Mouse (Mus musculus) megakaryocyte, embryonic 14.5 days (primary cell): ENCODE data around the gene Zmat5. TPM values are rescaled to one million over a fixed set of nuclear protein-coding genes. Genes with fewer than 3 reads are reported as not detected.

Experiments
- H3K27me3 ChIP-seq: replicated peaks from 2 replicates; pipeline ENCODE3; 2012; ENCODE audit warnings: inconsistent platforms
- H3K36me3 ChIP-seq: replicated peaks from 2 replicates; pipeline ENCODE3; 2012; ENCODE audit warnings: low read length, inconsistent platforms, mixed read lengths
- H3K4me1 ChIP-seq: 2 replicates; pipeline ENCODE4 v1.6.1; 2012; ENCODE audit warnings: inconsistent platforms
- H3K4me3 ChIP-seq: replicated peaks from 2 replicates; pipeline ENCODE3; 2012; ENCODE audit warnings: moderate library complexity, mild to moderate bottlenecking, inconsistent platforms
- H3K9me3 ChIP-seq: 2 replicates; pipeline ENCODE4 v1.6.1; 2012; ENCODE audit warnings: inconsistent platforms
- FLI1 ChIP-seq: IDR thresholded peaks from 2 replicates; pipeline ENCODE4 v1.6.1; 2012; ENCODE audit warnings: low read length, inconsistent platforms, mixed read lengths
- GATA1 ChIP-seq: IDR thresholded peaks from 3 replicates; pipeline ENCODE4 v1.6.1; 2012; ENCODE audit warnings: mixed read lengths, low read length, inconsistent platforms, borderline replicate concordance
- polyA plus RNA-seq: library from polyadenylated mRNA; stranded (reverse); fragments of >175 nt; gene quantifications from 2 replicates; pipeline ENCODE4 v1.2.3, GENCODE M21; 2012; ENCODE audit warnings: low replicate concordance; ENCODE audit not compliant: insufficient read depth

Zmat5 gene
- polyA plus RNA-seq, 1 experiment, result 75.1 TPM

GRCm38 (mm10) chr11:4712822-4713221 is 8.3 kb downstream of the Zmat5 start:
- peaks cover 5% of the 10 kb centered on the region for H3K36me3 ChIP-seq
- no peaks in the 10 kb centered on the region for H3K27me3 ChIP-seq
- H3K4me1 ChIP-seq, result peaks cover 12% of the 10 kb centered on the region
- H3K9me3 ChIP-seq, result no peaks in the 10 kb centered on the region
- no peak for TF ChIP-seq GATA1
- no peak for TF ChIP-seq FLI1
- no peak overlapping the region for H3K4me3 ChIP-seq

DNA sequence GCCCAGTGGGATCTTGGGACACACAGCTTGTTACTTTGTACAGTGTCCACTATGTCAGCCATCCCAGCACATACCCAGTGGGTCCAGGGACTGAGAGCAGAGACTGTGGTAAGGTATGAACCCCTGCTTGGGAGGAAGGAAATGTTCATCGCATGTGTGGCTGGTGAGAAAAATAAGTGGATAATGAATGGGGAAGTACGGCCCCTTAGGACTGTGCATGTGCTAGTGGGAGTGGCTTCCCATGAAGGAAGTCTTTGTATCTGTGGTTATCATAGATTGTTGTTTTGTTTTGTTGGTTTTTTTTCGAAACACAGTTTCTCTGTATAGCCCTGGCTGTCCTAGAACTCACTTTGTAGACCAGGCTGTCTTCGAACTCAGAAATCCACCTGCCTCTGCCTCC is 10.2 kb downstream of the Zmat5 start:
- no peak for TF ChIP-seq FLI1
- no peak for TF ChIP-seq GATA1
- H3K9me3 ChIP-seq, result no peaks in the 10 kb centered on the region
- H3K36me3 ChIP-seq, result peaks cover 5% of the 10 kb centered on the region
- no peaks in the 10 kb centered on the region for H3K27me3 ChIP-seq
- peaks cover 25% of the 10 kb centered on the region for H3K4me1 ChIP-seq
- no peak overlapping the region for H3K4me3 ChIP-seq

DNA sequence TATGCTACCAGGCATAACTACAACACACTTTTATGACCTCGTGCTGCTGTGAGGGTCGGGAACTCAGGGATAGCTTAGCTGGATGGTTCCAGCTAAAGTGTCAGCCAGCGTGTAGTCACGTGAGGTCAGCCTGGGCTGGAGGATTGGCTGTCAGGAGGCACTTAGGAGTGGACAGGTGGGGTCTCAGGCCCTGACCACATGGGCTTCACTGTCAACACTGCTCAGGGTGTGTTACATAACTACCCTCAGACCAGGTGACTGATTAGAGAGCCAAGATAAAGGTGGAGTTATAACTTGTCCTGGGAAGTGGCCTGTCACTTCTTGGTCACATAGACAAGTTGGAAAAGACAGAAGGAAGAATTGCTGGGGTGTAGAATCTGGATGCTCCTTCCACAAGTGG is 11.1 kb downstream of the Zmat5 start:
- Histone ChIP-seq H3K4me1 (peaks cover 30% of the 10 kb centered on the region), H3K36me3 (peaks cover 5% of the 10 kb centered on the region), H3K4me3 (no peak overlapping the region), H3K27me3 (no peaks in the 10 kb centered on the region), H3K9me3 (no peaks in the 10 kb centered on the region)
- no peak for TF ChIP-seq GATA1
- TF ChIP-seq FLI1, result no peak

- TF ChIP-seq GATA1 (no peak), FLI1 (no peak)
- Histone ChIP-seq H3K4me3 (no peak overlapping the region), H3K9me3 (no peaks in the 10 kb centered on the region), H3K36me3 (peaks cover 5% of the 10 kb centered on the region), H3K27me3 (no peaks in the 10 kb centered on the region), H3K4me1 (peaks cover 30% of the 10 kb centered on the region)
These were observed 12.2 kb downstream of the Zmat5 start for GRCm38 (mm10) chr11:4716530-4717236.

- peaks cover 17% of the 10 kb centered on the region for H3K36me3 ChIP-seq
- H3K9me3 ChIP-seq, result no peaks in the 10 kb centered on the region
- peaks cover 28% of the 10 kb centered on the region for H3K4me1 ChIP-seq
- TF ChIP-seq GATA1 (no peak), FLI1 (no peak)
- H3K27me3 ChIP-seq, result no peaks in the 10 kb centered on the region
- peak overlapping the region; percentile 11 for H3K4me3 ChIP-seq
These were observed 14.1 kb downstream of the Zmat5 start for GRCm38 (mm10) chr11:4718548-4718947.

GRCm38 (mm10) chr11:4719961-4720360 is 15.5 kb downstream of the Zmat5 start:
- Histone ChIP-seq H3K36me3 (peaks cover 31% of the 10 kb centered on the region), H3K4me3 (no peak overlapping the region), H3K4me1 (peaks cover 26% of the 10 kb centered on the region), H3K9me3 (no peaks in the 10 kb centered on the region), H3K27me3 (no peaks in the 10 kb centered on the region)
- TF ChIP-seq GATA1 (no peak), FLI1 (no peak)

- TF ChIP-seq GATA1 (no peak), FLI1 (no peak)
- peaks cover 26% of the 10 kb centered on the region for H3K4me1 ChIP-seq
- no peaks in the 10 kb centered on the region for H3K27me3 ChIP-seq
- H3K36me3 ChIP-seq, result peaks cover 36% of the 10 kb centered on the region
- H3K9me3 ChIP-seq, result no peaks in the 10 kb centered on the region
- no peak overlapping the region for H3K4me3 ChIP-seq
These were observed 15.9 kb downstream of the Zmat5 start for GRCm38 (mm10) chr11:4720393-4720792.

DNA sequence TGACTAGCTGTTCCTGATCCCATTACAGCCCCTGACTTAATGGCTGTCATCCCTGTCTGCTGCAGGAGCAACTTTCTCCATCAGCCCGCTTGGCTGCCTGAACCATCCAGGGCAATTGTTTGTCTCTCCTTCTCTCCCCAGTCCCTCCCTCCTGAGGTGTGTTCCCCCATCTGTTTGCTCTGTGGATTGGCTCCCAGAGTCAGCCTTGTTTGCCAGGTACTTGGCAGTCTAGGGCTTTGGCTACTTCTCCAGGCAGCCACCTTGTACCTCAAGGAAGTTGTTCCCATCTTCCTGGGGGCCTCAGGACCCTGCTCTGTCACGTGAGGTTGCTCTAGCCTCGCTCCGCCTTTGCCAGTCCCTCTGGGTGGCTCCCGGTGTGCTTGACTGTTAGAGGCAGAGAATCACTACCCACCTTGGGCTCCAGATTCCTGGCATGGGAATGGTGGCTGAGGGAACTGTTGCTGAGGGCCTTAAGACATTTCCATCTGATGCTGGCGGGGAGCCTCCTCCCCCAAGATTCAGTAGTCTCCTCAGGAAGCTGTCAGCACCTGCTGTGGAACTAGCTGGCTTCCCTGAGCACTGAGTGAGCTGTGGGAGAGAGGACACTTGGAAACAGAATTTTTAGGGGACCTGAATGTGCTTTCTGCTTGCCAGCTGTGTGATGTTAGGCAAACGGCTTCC is 16.6 kb downstream of the Zmat5 start:
- Histone ChIP-seq H3K4me3 (no peak overlapping the region), H3K36me3 (peaks cover 42% of the 10 kb centered on the region), H3K27me3 (no peaks in the 10 kb centered on the region), H3K9me3 (no peaks in the 10 kb centered on the region), H3K4me1 (peaks cover 27% of the 10 kb centered on the region)
- TF ChIP-seq GATA1 (no peak), FLI1 (no peak)

DNA sequence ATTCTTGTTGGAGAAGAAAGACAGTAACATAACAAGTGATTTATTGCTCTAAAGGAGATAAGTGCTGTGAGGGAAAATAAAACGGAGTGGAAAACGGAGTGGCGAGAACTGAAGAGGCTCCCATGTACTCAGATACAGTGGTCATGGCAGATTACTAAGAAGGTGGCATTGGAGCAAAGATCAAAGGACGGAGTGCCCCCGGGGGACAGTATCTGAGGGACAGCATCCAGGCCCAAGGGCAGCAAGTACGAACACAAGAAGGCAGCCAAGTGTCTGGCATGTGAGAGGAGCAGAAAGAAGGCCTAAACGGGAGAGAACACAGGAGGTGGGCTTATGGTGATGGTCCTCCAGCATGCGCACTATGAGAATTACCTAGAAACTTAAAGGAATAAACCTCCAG is 17.2 kb downstream of the Zmat5 start:
- TF ChIP-seq GATA1, result no peak
- no peak for TF ChIP-seq FLI1
- Histone ChIP-seq H3K36me3 (peaks cover 49% of the 10 kb centered on the region), H3K9me3 (no peaks in the 10 kb centered on the region), H3K27me3 (peaks cover 2% of the 10 kb centered on the region), H3K4me3 (no peak overlapping the region), H3K4me1 (peaks cover 33% of the 10 kb centered on the region)

DNA sequence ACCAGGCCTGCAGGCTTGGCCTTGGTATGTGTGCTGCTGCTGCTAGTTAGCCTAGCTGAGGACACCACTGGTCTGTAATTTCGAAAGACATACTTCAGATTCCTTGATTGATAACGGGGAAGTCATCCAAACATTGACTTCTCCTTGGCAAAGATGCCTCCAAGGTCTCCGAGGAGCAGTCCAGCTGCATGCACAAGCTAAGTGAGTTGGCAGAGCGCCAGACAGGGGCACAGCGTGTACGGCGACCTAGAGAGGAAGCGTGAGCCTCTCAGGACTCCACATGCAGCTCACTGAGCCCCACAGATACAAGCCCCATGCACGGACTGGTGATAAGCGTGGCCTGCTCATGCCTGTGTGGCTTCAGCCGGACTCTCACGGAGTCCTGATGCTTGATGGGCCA is 25.1 kb downstream of the Zmat5 start:
- peaks cover 4% of the 10 kb centered on the region for H3K27me3 ChIP-seq
- TF ChIP-seq GATA1 (no peak), FLI1 (no peak)
- H3K4me3 ChIP-seq, result no peak overlapping the region
- peaks cover 26% of the 10 kb centered on the region for H3K4me1 ChIP-seq
- no peaks in the 10 kb centered on the region for H3K9me3 ChIP-seq
- peaks cover 75% of the 10 kb centered on the region for H3K36me3 ChIP-seq
